Mouse (Mus musculus) hindbrain, postnatal 0 days (tissue): ENCODE data around the gene Pak3. TPM values are rescaled to one million over a fixed set of nuclear protein-coding genes. Genes with fewer than 3 reads are reported as not detected.
A peak's percentile ranks its signal among the peaks of the same experiment; 100 is the strongest.

Experiments
- ATAC-seq: fragments of 200-750 bp; cut with Nextera tagmentation; 2 replicates; pipeline ENCODE4 v1.8.0; 2017; ENCODE audit warnings: mild to moderate bottlenecking, moderate TSS enrichment, moderate library complexity
- DNase-seq: peaks from one replicate; pipeline ENCODE4 v3.0.0-alpha.2; 2015; ENCODE audit warnings: low spot score
- H3K27ac ChIP-seq: fragments of 300-500 bp; sonication (generic); 2 replicates; pipeline ENCODE4 v1.5.1; 2014; ENCODE audit warnings: mild to moderate bottlenecking
- H3K27me3 ChIP-seq: fragments of 300-500 bp; sonication (generic); 2 replicates; pipeline ENCODE4 v1.6.1; 2014; ENCODE audit warnings: low read length, mixed read lengths; ENCODE audit not compliant: insufficient read depth
- H3K36me3 ChIP-seq: fragments of 300-500 bp; sonication (generic); 2 replicates; pipeline ENCODE4 v1.6.1; 2014; ENCODE audit warnings: low read length, mixed read lengths; ENCODE audit not compliant: insufficient read depth
- H3K4me1 ChIP-seq: fragments of 300-500 bp; sonication (generic); 2 replicates; pipeline ENCODE4 v1.6.1; 2014; ENCODE audit warnings: antibody characterized with exemption, low read length, mixed read lengths; ENCODE audit not compliant: insufficient read depth
- H3K4me2 ChIP-seq: fragments of 300-500 bp; sonication (generic); 2 replicates; pipeline ENCODE4 v1.6.1; 2014; ENCODE audit warnings: low read depth, mild to moderate bottlenecking, low read length, moderate library complexity, mixed read lengths
- H3K4me3 ChIP-seq: fragments of 300-500 bp; sonication (generic); 2 replicates; pipeline ENCODE4 v1.5.1; 2014; ENCODE audit warnings: low read length
- H3K9ac ChIP-seq: fragments of 300-500 bp; sonication (generic); replicated peaks from 2 replicates; pipeline ENCODE4 v1.6.1; 2014; ENCODE audit warnings: mild to moderate bottlenecking, low read length, moderate library complexity, mixed read lengths
- H3K9me3 ChIP-seq: fragments of 300-500 bp; sonication (generic); 2 replicates; pipeline ENCODE4 v1.6.1; 2016; ENCODE audit warnings: low read length, mixed read lengths
- CTCF ChIP-seq: IDR thresholded peaks from 2 replicates; pipeline ENCODE4 v1.5.1; 2016; ENCODE audit warnings: antibody characterized with exemption, control low read depth, low read depth
- WGBS: fragments of 180-500 bp; shearing (Covaris S2); extraction: QIAGEN DNeasy Blood & Tissue Kit; methylation state at CpG from one replicate; pipeline ENCODE4 v1.1.7; 2014; 5-methylcytosine and 5-hydroxymethylcytosine counted together
- polyA plus RNA-seq: library from polyadenylated mRNA; unstranded; fragments of >200 nt; fragmentation: Nextera tagmentation; extraction: Ambion mirVana; gene quantifications from 2 replicates; pipeline ENCODE4 v1.2.1, GENCODE M21; 2015
- total RNA-seq: library from RNA; depleted of rRNA; stranded (reverse); fragments of >200 nt; gene quantifications from 2 replicates; pipeline ENCODE4 v1.2.3, GENCODE M21; 2014

Gene Pak3
- total and polyA plus RNA-seq, 2 experiments from 2014 or later = 195 to 224 TPM

- H3K4me3 ChIP-seq = no peak overlapping the region
- no peak overlapping the region for H3K4me2 ChIP-seq
- no peaks in the 10 kb centered on the region for H3K4me1 ChIP-seq
- H3K9ac ChIP-seq = no peak overlapping the region
- no peak for TF ChIP-seq CTCF
- no peak for DNase-seq
- no peak overlapping the region for H3K27ac ChIP-seq
- no peaks in the 10 kb centered on the region for H3K36me3 ChIP-seq
- ATAC-seq = no peak
- H3K9me3 ChIP-seq = no peaks in the 10 kb centered on the region
- 77% methylated on average over 2 of the region's 2 CpGs for WGBS
- no peaks in the 10 kb centered on the region for H3K27me3 ChIP-seq
Observed at GRCm38 (mm10) chrX:143678566-143678965, 160.2 kb downstream of the Pak3 start.

- 86% methylated on average over 1 of the region's 1 CpGs for WGBS
- no peak overlapping the region for H3K4me3 ChIP-seq
- H3K9me3 ChIP-seq = no peaks in the 10 kb centered on the region
- no peak overlapping the region for H3K9ac ChIP-seq
- H3K27ac ChIP-seq = no peak overlapping the region
- no peaks in the 10 kb centered on the region for H3K27me3 ChIP-seq
- DNase-seq (no peak), ATAC-seq (no peak)
- TF ChIP-seq CTCF = no peak
- H3K36me3 ChIP-seq = no peaks in the 10 kb centered on the region
- H3K4me1 ChIP-seq = no peaks in the 10 kb centered on the region
- no peak overlapping the region for H3K4me2 ChIP-seq
Observed at GRCm38 (mm10) chrX:143722250-143722649, 203.9 kb downstream of the Pak3 start.

GRCm38 (mm10) chrX:143725411-143725810, 207.0 kb downstream of the Pak3 start:
- Histone ChIP-seq H3K9ac (no peak overlapping the region), H3K36me3 (no peaks in the 10 kb centered on the region), H3K9me3 (no peaks in the 10 kb centered on the region), H3K27me3 (no peaks in the 10 kb centered on the region), H3K27ac (no peak overlapping the region), H3K4me3 (no peak overlapping the region), H3K4me1 (no peaks in the 10 kb centered on the region), H3K4me2 (no peak overlapping the region)
- DNase-seq = no peak
- WGBS = 94% methylated on average over 3 of the region's 3 CpGs
- no peak for TF ChIP-seq CTCF
- no peak for ATAC-seq

- Histone ChIP-seq H3K36me3 (no peaks in the 10 kb centered on the region), H3K27ac (no peak overlapping the region), H3K27me3 (no peaks in the 10 kb centered on the region), H3K9me3 (no peaks in the 10 kb centered on the region), H3K4me2 (no peak overlapping the region), H3K4me3 (no peak overlapping the region), H3K9ac (no peak overlapping the region), H3K4me1 (no peaks in the 10 kb centered on the region)
- DNase-seq = peak; percentile 64
- ATAC-seq = no peak
- 41% methylated on average over 4 of the region's 4 CpGs for WGBS
- TF ChIP-seq CTCF = peak; percentile 65
Observed at GRCm38 (mm10) chrX:143736035-143736434, 217.6 kb downstream of the Pak3 start.

GRCm38 (mm10) chrX:143739171-143739570, 220.8 kb downstream of the Pak3 start:
- no peaks in the 10 kb centered on the region for H3K9me3 ChIP-seq
- no peak overlapping the region for H3K4me2 ChIP-seq
- H3K4me1 ChIP-seq = no peaks in the 10 kb centered on the region
- no peaks in the 10 kb centered on the region for H3K36me3 ChIP-seq
- 19% methylated on average over 2 of the region's 2 CpGs for WGBS
- H3K9ac ChIP-seq = no peak overlapping the region
- no peak overlapping the region for H3K27ac ChIP-seq
- no peaks in the 10 kb centered on the region for H3K27me3 ChIP-seq
- ATAC-seq (peak; percentile 69; the same call in 1 of the 2 replicates), DNase-seq (peak; percentile 69)
- no peak overlapping the region for H3K4me3 ChIP-seq
- TF ChIP-seq CTCF = peak; percentile 69

- no peak for TF ChIP-seq CTCF
- no peak overlapping the region for H3K4me3 ChIP-seq
Observed at GRCm38 (mm10) chrX:143762556-143762955, 244.2 kb downstream of the Pak3 start.

GRCm38 (mm10) chrX:143815948-143816347, 297.6 kb downstream of the Pak3 start:
- Histone ChIP-seq H3K27ac (no peak overlapping the region), H3K4me3 (no peak overlapping the region), H3K4me2 (no peak overlapping the region), H3K36me3 (no peaks in the 10 kb centered on the region), H3K9me3 (no peaks in the 10 kb centered on the region), H3K4me1 (no peaks in the 10 kb centered on the region), H3K9ac (no peak overlapping the region), H3K27me3 (no peaks in the 10 kb centered on the region)
- 78% methylated on average over 1 of the region's 1 CpGs for WGBS
- no peak for ATAC-seq
- no peak for TF ChIP-seq CTCF
- no peak for DNase-seq

More at GRCm38 (mm10) chrX:143762556-143762955, 244.2 kb downstream of the Pak3 start:
- Histone ChIP-seq H3K27ac (no peak overlapping the region), H3K27me3 (no peaks in the 10 kb centered on the region), H3K36me3 (no peaks in the 10 kb centered on the region), H3K9ac (no peak overlapping the region), H3K9me3 (no peaks in the 10 kb centered on the region), H3K4me2 (no peak overlapping the region), H3K4me1 (no peaks in the 10 kb centered on the region)
- ATAC-seq = no peak
- no peak for DNase-seq
- WGBS = 57% methylated on average over 3 of the region's 3 CpGs
